Comparison of ENCODE assay signal across 13 mouse cellular contexts in genomic region chr11:87949990-87950389, GRCm38 (mm10). TPM values are rescaled to one million over a fixed set of nuclear protein-coding genes. Genes with fewer than 3 reads are reported as not detected.
DNase-seq lines count a peak whose midpoint lies in the region; ATAC-seq and TF ChIP-seq lines count a peak whose summit lies in the region.
"Had no signal": no experiment of that assay in that cellular context is flagged by ENCODE, and none has a peak within 500 bp of the region (broad histone marks: within the 10 kb centered on the region; RNA-seq: fewer than 3 reads in every experiment).

No protein-coding gene starts in this region.

- DNase-seq in cerebellum, postnatal 14 days: peak; percentile 22 to 43
- no peak for DNase-seq in cerebellum, adult 11 months
- DNase-seq in liver, postnatal 0 days: no peak
- DNase-seq in liver (no peak), MEL (ENCODE audit: low read depth, low spot score) (no peak)
- no peak for DNase-seq in thymus, adult 18-20 months

- no peaks in the 10 kb centered on the region for H3K9me3 ChIP-seq in liver, postnatal 0 days (ENCODE audit: low read length)
- no peaks in the 10 kb centered on the region for H3K9me3 ChIP-seq in MEL (replicated peaks; ENCODE audit: insufficient read depth, low read length)
- H3K9me3 ChIP-seq in hindbrain, embryonic 12.5 days (replicated peaks): no peaks in the 10 kb centered on the region

- no peak overlapping the region for H3K4me2 ChIP-seq in liver, postnatal 0 days (ENCODE audit: low read depth, low read length)
- no peak overlapping the region for H3K4me2 ChIP-seq in hindbrain, embryonic 12.5 days (replicated peaks)

- no peak for TF ChIP-seq EP300 in liver, postnatal 0 days (IDR thresholded peaks at IDR 0.05; ENCODE audit: low read depth)
- no peak for TF ChIP-seq EP300 in MEL (IDR thresholded peaks at IDR 0.05; ENCODE audit: low read depth in 1 of 2, low read length in 2 of 2)

- peak; percentile 54 for TF ChIP-seq CTCF in liver, postnatal 0 days (IDR thresholded peaks at IDR 0.05; ENCODE audit: low read depth)
- peak; percentile 4 to 41 (median 17); a peak in 3 of 6 replicates for TF ChIP-seq CTCF in MEL (IDR thresholded peaks at IDR 0.05 in 2 of 3, conservative IDR thresholded peaks at IDR 0.05 in 1 of 3; ENCODE audit: control insufficient read depth in 1 of 3, insufficient read depth in 1 of 3, low read depth in 2 of 3, low read length in 3 of 3, poor library complexity in 1 of 3, severe bottlenecking in 1 of 3)
- peak; percentile 82; the same call in 1 of the 2 replicates for TF ChIP-seq CTCF in embryonic fibroblast, embryonic 13.5 days (IDR thresholded peaks at IDR 0.05; ENCODE audit: borderline replicate concordance, insufficient read depth, low read length)

- no peak overlapping the region for H3K9ac ChIP-seq in liver, postnatal 0 days (replicated peaks)
- no peak overlapping the region for H3K9ac ChIP-seq in MEL (ENCODE audit: control insufficient read depth, low read depth, low read length, poor library complexity, severe bottlenecking)
- H3K9ac ChIP-seq in hindbrain, embryonic 12.5 days: no peak overlapping the region

- H3K27me3 ChIP-seq in liver, postnatal 0 days (ENCODE audit: insufficient read depth, low read length): 0 out of 2 replicates have a peak, but pooled peaks cover 2% of the 10 kb centered on the region
- H3K27me3 ChIP-seq in MEL (ENCODE audit: control insufficient read depth in 1 of 2, insufficient read depth in 2 of 2, low read length in 2 of 2): peaks cover 3 to 7% of the 10 kb centered on the region in 2 experiments; a peak in 2 of 4 replicates
- H3K27me3 ChIP-seq in hindbrain, embryonic 12.5 days: no peaks in the 10 kb centered on the region; the same call in 1 of the 2 replicates

- H3K36me3 ChIP-seq in liver, postnatal 0 days (replicated peaks; ENCODE audit: insufficient read depth, low read length): no peaks in the 10 kb centered on the region
- H3K36me3 ChIP-seq in MEL (ENCODE audit: control insufficient read depth in 1 of 2, insufficient read depth in 2 of 2, low read length in 2 of 2): no peaks in the 10 kb centered on the region
- H3K36me3 ChIP-seq in hindbrain, embryonic 12.5 days: no peaks in the 10 kb centered on the region

- ATAC-seq in liver, postnatal 0 days: no peak
- no peak for ATAC-seq in hindbrain, embryonic 12.5 days (ENCODE audit: low FRiP score)

- TF ChIP-seq POLR2A in MEL (IDR thresholded peaks at IDR 0.05; ENCODE audit: control insufficient read depth in 1 of 2, insufficient read depth in 1 of 2, low read depth in 1 of 2, low read length in 2 of 2, poor library complexity in 1 of 2): no peak
- TF ChIP-seq POLR2A in embryonic fibroblast, embryonic 13.5 days (IDR thresholded peaks at IDR 0.05; ENCODE audit: low read depth, low read length): no peak

- no peaks in the 10 kb centered on the region for H3K79me2 ChIP-seq in MEL (ENCODE audit: control insufficient read depth, insufficient read depth, low read length, poor library complexity)

- no peak overlapping the region for H3K27ac ChIP-seq in liver, postnatal 0 days (ENCODE audit: low read depth)
- no peak overlapping the region for H3K27ac ChIP-seq in MEL (ENCODE audit: control insufficient read depth, low read depth, low read length)
- H3K27ac ChIP-seq in embryonic fibroblast, embryonic 13.5 days (ENCODE audit: insufficient read depth, low read length): no peak overlapping the region
- no peak overlapping the region for H3K27ac ChIP-seq in hindbrain, embryonic 12.5 days

- H3K4me3 ChIP-seq in liver, postnatal 0 days (ENCODE audit: low read depth, low read length): no peak overlapping the region
- no peak overlapping the region for H3K4me3 ChIP-seq in MEL (ENCODE audit: control insufficient read depth in 1 of 2, insufficient read depth in 1 of 2, low read depth in 2 of 2, low read length in 2 of 2)
- no peak overlapping the region for H3K4me3 ChIP-seq in embryonic fibroblast, embryonic 13.5 days (ENCODE audit: insufficient read depth, low read length)
- no peak overlapping the region for H3K4me3 ChIP-seq in hindbrain, embryonic 12.5 days
- H3K4me3 ChIP-seq: erythroblast, embryonic 14.5 days had no signal

- no peaks in the 10 kb centered on the region for H3K4me1 ChIP-seq in liver, postnatal 0 days (ENCODE audit: insufficient read depth)
- H3K4me1 ChIP-seq in MEL (ENCODE audit: control insufficient read depth in 1 of 2, insufficient read depth in 2 of 2, low read length in 2 of 2): no peaks in the 10 kb centered on the region
- no peaks in the 10 kb centered on the region for H3K4me1 ChIP-seq in embryonic fibroblast, embryonic 13.5 days (ENCODE audit: control insufficient read depth, insufficient read depth, low read length)
- no peaks in the 10 kb centered on the region for H3K4me1 ChIP-seq in hindbrain, embryonic 12.5 days

- TF ChIP-seq RAD21 in MEL (IDR thresholded peaks at IDR 0.05; ENCODE audit: low read depth, low read length): no peak

- WGBS in liver, postnatal 0 days (ENCODE audit: insufficient replicate concordance): 1% methylated on average over 2 of the region's 2 CpGs
- 2% methylated on average over 2 of the region's 2 CpGs for WGBS in hindbrain, embryonic 12.5 days

TF ChIP-seq in MEL, 35 proteins besides CTCF, POLR2A, EP300 and RAD21:
- no peak for TF ChIP-seq MXI1 (IDR thresholded peaks at IDR 0.05; ENCODE audit: low read depth, low read length)
- no peak for TF ChIP-seq TCF12 (IDR thresholded peaks at IDR 0.05; ENCODE audit: low read depth, low read length)
- TF ChIP-seq TBP (IDR thresholded peaks at IDR 0.05; ENCODE audit: low read depth, low read length): no peak
- no peak for TF ChIP-seq ZC3H11A (IDR thresholded peaks at IDR 0.05; ENCODE audit: low read depth, low read length)
- no peak for TF ChIP-seq HCFC1 (IDR thresholded peaks at IDR 0.05; ENCODE audit: low read depth, low read length)
TF ChIP-seq in MEL: peak in this region for 0.

RNA-seq across cellular contexts. Expression of gene Olfr464, which starts 29.2 kb away (rescaled TPM):
- not detected in 2 replicates for polyA plus RNA-seq in liver, postnatal 0 days (2015; fragmentation: Nextera tagmentation; extraction: Ambion mirVana)
- total RNA-seq in MEL (2012; rRNA removed): not detected in 2 replicates
- not detected for polyA plus RNA-seq in MEL (2012; ENCODE audit: insufficient read depth in 1 of 2, insufficient read length in 2 of 2, low read depth in 1 of 2, low replicate concordance in 2 of 2, missing spikeins in 1 of 2)
- polyA plus RNA-seq in embryonic fibroblast, embryonic 13.5 days (2011; ENCODE audit: insufficient read length, low read depth, missing spikeins): not detected in 2 replicates
- not detected in 2 replicates for polyA plus RNA-seq in hindbrain, embryonic 12.5 days (2016; fragmentation: Nextera tagmentation; extraction: Ambion mirVana)
- total RNA-seq: heart, adult 8-10 months had no signal
- polyA plus RNA-seq: erythroblast, embryonic 14.5 days; kidney, embryonic 16.5 days; liver, embryonic 16.5 days had no signal

RNA-seq across cellular contexts. Expression of gene Dynll2, which starts 37.3 kb away (rescaled TPM):
- 10.5 and 11.0 TPM in 2 replicates for polyA plus RNA-seq in liver, postnatal 0 days (2015; fragmentation: Nextera tagmentation; extraction: Ambion mirVana)
- total RNA-seq in MEL (2012; rRNA removed): 30.7 and 38.6 TPM in 2 replicates
- polyA plus RNA-seq in MEL (2012; ENCODE audit: insufficient read depth in 1 of 2, insufficient read length in 2 of 2, low read depth in 1 of 2, low replicate concordance in 2 of 2, missing spikeins in 1 of 2): 100 to 1,000 TPM in 1 of 2 experiments, 10 to 100 TPM in 1; 75.8 to 124 TPM
- polyA plus RNA-seq in embryonic fibroblast, embryonic 13.5 days (2011; ENCODE audit: insufficient read length, low read depth, missing spikeins): 113 and 117 TPM in 2 replicates
- 39.9 and 44.8 TPM in 2 replicates for polyA plus RNA-seq in hindbrain, embryonic 12.5 days (2016; fragmentation: Nextera tagmentation; extraction: Ambion mirVana)

RNA-seq across cellular contexts. Expression of gene Olfr463, which starts 52.8 kb away (rescaled TPM):
- polyA plus RNA-seq in liver, postnatal 0 days (2015; fragmentation: Nextera tagmentation; extraction: Ambion mirVana): not detected in 2 replicates
- not detected in 2 replicates for total RNA-seq in MEL (2012; rRNA removed)
- not detected for polyA plus RNA-seq in MEL (2012; ENCODE audit: insufficient read depth in 1 of 2, insufficient read length in 2 of 2, low read depth in 1 of 2, low replicate concordance in 2 of 2, missing spikeins in 1 of 2)
- polyA plus RNA-seq in embryonic fibroblast, embryonic 13.5 days (2011; ENCODE audit: insufficient read length, low read depth, missing spikeins): not detected in 2 replicates
- polyA plus RNA-seq in hindbrain, embryonic 12.5 days (2016; fragmentation: Nextera tagmentation; extraction: Ambion mirVana): not detected in 2 replicates
- total RNA-seq: heart, adult 8-10 months had no signal
- polyA plus RNA-seq: erythroblast, embryonic 14.5 days; kidney, embryonic 16.5 days; liver, embryonic 16.5 days; neural tube, embryonic 14.5 days had no signal

RNA-seq across cellular contexts. Expression of gene Olfr462, which starts 57.9 kb away (rescaled TPM):
- polyA plus RNA-seq in liver, postnatal 0 days (2015; fragmentation: Nextera tagmentation; extraction: Ambion mirVana): not detected in 2 replicates
- total RNA-seq in MEL (2012; rRNA removed): not detected in 2 replicates
- polyA plus RNA-seq in MEL (2012; ENCODE audit: insufficient read depth in 1 of 2, insufficient read length in 2 of 2, low read depth in 1 of 2, low replicate concordance in 2 of 2, missing spikeins in 1 of 2): not detected
- not detected in 2 replicates for polyA plus RNA-seq in embryonic fibroblast, embryonic 13.5 days (2011; ENCODE audit: insufficient read length, low read depth, missing spikeins)
- not detected in 2 replicates for polyA plus RNA-seq in hindbrain, embryonic 12.5 days (2016; fragmentation: Nextera tagmentation; extraction: Ambion mirVana)
- total RNA-seq: heart, adult 8-10 months had no signal
- polyA plus RNA-seq: erythroblast, embryonic 14.5 days; kidney, embryonic 16.5 days; liver, embryonic 16.5 days; neural tube, embryonic 14.5 days had no signal

Comparison
In these comparisons a context has a peak if more than half of its experiments do, and no peak if none do; other contexts are left out.
1. DNase-seq: peak in cerebellum, postnatal 14 days (2 of 2); none in cerebellum, adult 11 months (single experiment), liver, postnatal 0 days (single experiment), liver (single experiment), MEL (single experiment) and thymus, adult 18-20 months (0 of 2).
2. CTCF ChIP-seq: peak in every context shown above with its lines; median percentile 82 in embryonic fibroblast, embryonic 13.5 days; 54 in liver, postnatal 0 days; 17 in MEL.